Mouse (Mus musculus): ENCODE measurements at regions not wholly inside any gene's neighbourhood (a gene's known extent, or its start where the extent isn't known, plus 50 kb on each side); places are given as distances from the start of the nearest gene placed in this dataset.

DNA sequence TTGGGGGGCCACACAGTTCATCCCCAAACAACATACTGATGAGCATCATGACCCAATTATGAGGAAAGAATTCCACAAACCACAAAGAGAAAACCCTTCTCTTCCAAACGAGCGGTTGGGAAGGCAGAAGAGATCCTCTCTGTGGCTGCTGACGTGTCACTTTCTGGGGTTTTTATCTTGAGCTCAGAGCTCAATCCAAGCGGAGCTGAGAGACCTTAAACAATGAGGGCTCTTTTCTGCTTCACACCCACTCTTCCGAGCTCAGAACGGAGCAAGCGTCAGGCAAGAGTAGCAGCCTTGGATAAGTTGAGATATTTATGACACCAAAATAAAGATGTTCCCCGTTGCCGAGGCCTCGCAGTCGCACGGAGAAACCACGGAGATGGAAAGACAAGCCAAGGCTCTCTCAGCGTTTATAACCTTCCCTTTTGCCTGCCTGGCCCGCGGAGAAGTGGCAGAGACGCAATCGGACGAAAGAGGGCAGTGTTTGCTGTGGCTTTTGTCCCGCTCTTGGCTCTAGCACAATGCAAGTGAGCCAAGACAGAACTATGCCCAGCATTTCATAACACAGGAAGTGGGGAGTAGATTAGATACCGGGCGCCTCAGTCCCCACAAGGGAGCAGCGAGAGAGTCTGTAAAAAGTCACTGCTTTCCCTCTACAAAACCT is 100.7 kb downstream of the Chic2 start:
- peak; percentile 87 to 90 for DNase-seq (ENCODE audit: low spot score in 2 of 2)

DNA sequence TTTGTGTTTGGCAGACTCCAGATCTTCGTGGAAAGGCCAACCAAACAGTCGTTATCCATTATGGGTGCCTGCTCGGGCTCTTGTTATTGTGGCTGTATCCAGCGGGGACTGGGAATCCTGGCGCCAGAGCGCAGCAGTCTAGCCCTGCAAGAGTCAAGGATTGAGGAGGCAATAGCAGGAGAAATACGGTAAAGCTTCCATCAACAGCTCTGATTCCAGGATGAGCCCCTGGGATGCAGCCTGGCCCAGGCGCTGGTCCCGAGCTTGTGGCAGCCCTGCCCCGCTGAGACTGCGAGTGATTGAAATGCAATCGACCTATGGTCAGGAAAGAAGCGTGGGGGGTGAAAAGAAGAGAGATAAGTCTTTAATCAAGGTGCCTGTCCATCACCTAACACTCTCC is 103.1 kb downstream of the Chic2 start:
- no peak for DNase-seq (ENCODE audit: low spot score in 2 of 2)

DNA sequence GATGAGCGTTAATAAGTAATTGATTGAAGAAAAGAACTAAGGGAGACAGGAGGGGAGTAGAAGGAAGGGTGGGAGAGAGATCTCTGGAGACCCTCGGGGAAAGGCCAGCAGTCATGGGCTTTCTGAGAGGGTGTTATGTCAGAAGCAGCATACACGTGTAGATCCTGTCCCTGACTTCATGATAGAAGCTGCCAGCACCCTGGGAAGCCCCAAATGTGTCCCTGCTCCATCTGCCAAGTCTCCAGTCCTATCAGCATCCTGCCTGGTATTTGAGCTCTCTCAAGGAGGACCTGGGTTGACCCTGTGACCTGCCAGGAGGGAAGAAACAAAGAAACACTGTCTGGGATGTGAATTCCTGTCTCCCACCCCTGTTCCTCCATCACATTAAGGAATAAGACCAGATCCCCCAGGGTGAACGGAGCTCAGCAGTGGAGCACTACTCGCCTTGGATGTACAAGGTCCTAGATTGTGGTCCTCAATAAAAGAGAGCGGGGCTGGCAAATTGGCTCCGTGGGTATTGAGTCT is 107.1 kb downstream of the Chic2 start:
- no peak for DNase-seq (ENCODE audit: low spot score in 2 of 2)

DNA sequence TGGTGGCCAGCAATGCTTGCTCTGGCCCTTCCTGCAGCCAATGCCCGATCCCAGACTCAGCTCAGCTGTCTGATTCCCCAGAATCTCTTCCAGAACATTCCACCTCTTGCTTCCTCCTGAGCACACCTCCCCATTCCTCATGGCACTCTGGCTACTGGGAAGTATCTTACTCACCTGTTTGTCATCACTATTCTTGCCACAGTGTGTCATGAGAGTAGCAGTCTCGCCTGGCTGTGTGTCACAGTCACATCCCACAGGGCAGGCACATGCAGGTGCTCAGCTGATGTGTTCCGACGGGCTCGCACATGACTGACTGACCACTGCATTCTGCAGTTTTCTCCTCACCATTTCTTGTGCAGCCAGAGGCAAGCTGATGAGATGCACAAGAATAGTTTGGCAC is 108.5 kb downstream of the Chic2 start:
- DNase-seq (ENCODE audit: low spot score in 2 of 2): no peak

DNA sequence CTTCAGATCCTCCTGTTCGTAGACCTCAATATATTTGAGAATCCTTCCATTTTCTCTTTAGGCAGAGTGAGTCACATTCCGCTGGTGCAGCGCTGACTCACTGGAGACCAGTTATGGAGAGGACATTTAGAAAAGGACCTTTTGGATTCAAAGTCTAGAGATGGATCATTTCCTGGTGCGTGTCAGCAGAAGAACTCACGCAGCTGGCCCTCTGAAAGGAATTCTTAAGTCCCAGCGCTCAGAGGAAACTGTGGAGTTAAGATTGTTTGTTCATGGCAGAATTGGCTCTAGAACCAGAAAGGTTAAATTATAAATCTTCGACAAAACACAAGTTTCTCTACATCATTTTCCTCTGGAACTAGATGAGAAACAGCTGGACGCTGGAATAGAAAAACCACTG is 108.9 kb downstream of the Chic2 start:
- DNase-seq (ENCODE audit: low spot score in 2 of 2): no peak

DNA sequence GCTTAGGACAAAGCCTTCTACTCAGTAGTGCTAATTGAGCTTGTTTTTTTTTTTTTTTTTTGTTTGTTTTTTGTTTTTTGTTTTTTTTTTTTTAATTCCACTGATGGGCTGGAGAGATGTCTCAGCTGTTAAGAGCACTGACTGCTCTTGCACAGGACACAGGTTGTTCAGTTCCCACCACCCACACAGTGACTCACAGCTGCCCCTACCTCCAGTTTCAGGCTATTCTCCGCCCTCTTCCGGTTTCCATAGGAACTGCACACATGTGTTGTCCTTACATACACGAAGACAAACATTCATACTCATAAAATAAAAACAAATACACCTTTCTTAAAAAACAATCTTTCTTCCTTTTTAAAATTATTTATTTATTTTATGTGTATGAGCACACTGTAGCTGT is 111.3 kb downstream of the Chic2 start:
- DNase-seq (ENCODE audit: low spot score in 2 of 2): no peak

DNA sequence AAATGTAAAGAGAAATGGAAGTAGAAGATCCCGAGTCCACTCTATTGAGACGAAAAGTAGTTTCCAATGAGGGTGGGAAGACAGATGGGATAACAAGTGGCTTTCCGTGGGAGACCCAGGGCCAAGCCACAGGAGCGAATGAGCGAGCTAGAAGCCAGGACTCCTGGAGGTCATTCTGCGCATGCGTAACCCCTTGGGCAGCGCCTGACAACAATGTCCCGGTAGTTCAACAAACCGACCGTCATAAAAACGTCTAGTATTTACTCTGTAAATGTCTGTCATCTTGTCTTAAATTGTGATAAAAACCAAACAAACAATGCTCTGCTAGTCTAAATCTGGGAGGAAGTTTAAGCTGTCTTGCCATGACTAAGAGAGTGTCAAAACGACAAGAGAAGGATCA is 112.4 kb downstream of the Chic2 start:
- no peak for DNase-seq (ENCODE audit: low spot score in 2 of 2)

DNA sequence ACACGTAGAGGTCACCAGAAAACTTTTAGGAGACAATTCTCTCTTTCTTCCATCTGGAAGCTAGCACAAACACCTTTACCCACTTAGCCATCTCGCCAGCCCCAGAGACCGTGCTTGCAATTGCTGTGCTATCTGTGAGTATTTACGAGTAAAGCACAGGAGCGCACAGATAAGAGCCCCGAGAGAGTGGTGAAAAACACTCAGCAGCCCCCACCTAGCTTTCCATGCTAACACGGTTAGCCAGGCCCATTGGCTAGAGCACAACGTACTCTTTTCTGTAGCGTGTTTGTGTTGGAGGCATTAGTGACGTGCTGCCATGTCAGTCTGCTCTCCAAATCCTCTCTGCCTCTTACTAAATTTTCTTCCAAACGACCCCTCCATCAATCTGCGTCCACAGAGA is 112.8 kb downstream of the Chic2 start:
- no peak for DNase-seq (ENCODE audit: low spot score in 2 of 2)

DNA sequence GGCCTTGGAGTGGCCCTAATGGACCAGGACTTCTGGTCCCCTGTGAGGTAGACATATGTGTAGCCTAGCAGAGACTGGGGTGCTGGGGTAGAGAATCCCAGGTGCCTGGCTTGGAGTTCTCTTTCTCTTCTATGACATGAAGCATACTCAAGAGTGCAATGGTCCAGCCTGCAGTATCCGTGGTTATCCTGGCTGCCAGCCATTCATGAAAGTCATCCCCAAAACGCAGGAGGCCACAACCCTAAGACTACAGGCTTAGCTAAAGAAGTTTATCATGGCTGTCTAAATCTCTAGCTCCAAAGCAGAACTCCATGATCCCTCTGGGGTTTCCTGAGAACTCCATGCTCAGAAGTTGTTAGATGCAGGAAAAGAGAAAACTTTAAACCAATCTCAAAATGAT is 117.0 kb downstream of the Chic2 start:
- no peak for DNase-seq (ENCODE audit: low spot score in 2 of 2)

DNA sequence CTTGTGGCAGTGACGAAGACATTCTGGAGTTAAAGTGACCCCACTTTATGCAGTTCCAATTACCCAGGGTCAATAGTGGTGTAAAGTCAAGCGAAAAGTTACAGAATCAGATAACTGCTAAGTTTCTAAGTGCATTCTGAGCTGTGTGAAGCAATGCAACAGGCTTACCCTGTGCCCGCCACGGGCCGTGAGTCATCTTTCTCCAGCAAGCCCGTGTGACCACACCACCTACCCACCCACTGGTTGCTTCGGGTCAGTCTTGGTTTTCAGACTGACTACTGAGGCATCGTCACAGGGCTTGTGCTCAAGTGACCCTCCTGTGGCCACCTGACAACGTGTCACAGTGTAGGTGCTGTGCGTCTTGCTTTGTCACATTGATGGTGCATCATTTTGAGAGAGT is 118.8 kb downstream of the Chic2 start:
- peak in 1 of 2 experiments; percentile 36 for DNase-seq (ENCODE audit: low spot score in 2 of 2)

DNA sequence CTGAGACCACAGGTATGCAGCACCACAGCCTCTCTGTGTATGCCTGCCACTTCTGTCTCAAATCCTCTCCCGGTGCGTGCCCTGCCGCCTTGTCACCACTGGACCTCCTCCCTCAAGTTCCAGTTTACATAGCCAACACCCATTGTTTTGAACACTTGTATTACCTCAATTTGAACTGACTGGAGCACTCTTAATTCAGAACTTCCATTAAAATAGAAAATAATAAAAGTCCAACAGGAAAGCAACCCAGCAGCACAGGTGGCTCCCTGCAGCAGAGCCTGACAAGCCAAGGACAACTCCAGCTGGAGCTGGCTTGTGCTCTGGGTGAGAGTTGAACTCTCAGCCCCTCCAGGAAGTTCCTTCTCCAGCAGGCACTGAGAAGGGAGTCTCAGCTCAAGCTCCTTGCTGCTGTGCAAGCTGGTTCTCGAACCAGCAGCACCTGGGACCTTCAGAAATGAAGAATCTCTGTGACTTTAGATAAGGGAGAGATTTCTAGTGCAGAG is 120.5 kb downstream of the Chic2 start:
- peak in 1 of 2 experiments; percentile 27 for DNase-seq (ENCODE audit: low spot score in 2 of 2)

DNA sequence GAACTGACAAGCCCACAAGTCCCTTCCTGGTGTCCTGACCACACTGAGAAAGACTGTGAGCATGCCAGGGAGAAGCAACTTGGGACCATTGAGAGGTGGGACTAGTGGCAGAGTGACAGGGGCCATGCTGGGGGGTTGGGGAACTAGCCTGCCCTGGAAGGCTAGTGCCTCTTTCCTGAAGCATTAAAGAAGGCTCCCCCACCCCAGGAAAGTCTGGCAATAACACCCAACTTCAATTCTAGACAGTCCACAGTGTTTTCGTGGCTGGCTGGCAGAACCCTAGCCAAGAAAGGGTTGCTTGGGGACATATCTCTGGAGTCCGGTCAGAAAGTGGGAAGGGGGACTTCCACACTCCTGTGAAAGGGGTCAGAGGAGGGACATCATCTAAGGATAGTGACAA is 121.2 kb downstream of the Chic2 start:
- DNase-seq (ENCODE audit: low spot score in 2 of 2): no peak

DNA sequence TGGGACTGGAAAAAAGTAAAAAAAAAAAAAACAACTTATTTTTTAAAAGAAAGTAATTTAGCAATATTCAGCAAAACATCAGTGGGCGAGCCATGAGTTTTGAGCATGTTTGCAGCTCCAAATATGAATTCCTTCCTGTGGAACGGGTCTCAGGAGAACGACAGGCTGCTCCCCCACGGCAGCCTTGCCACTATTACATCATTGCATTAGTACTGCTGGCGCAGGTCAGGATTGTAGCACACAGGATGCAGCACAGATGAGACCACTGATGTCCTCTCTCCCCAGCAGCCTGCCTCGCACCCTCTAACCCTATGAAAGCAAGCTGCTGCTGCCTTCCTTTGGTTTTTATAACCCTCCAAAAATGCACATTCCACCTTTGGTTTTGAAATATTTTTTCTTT is 121.7 kb downstream of the Chic2 start:
- no peak for DNase-seq (ENCODE audit: low spot score in 2 of 2)

DNA sequence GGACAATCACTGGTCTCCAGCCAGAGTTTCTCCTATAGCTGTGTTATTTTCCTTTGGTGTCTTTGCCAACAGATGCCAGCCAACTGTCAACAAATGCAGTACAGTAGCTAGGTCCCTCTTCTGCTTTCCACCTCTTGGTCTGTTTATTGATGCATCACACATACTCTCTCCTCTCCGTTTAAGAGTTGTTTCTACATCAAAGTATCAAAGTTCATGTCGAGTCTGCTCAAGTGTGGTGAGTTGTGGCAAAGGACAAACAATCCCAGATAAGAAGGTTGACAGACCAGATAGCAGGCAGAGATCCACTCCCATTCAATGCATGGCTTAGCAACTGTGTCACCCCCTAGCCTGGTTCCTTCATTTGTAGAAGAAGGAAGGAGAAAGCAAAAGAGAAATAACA is 123.6 kb downstream of the Chic2 start:
- DNase-seq (ENCODE audit: low spot score in 2 of 2): no peak

DNA sequence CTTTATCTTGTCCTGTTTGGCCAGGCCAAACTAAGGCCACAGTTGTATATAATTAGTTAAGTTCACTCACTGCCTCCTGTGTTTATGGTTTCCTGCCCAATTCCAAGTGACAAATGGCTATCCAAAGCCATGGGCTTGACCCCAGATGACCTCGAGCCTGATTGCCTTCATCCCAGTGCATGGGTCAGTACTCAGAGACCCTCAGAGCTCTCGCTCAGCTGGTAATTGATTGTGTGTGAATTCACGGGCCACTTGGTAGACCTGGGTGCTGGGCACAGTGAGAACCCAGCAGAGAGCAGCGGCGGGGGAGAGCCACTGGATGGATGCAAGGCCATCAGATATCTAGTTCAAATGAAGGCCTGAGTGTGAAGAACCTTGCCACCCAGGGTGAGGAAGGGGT is 124.1 kb downstream of the Chic2 start:
- no peak for DNase-seq (ENCODE audit: low spot score in 2 of 2)

DNA sequence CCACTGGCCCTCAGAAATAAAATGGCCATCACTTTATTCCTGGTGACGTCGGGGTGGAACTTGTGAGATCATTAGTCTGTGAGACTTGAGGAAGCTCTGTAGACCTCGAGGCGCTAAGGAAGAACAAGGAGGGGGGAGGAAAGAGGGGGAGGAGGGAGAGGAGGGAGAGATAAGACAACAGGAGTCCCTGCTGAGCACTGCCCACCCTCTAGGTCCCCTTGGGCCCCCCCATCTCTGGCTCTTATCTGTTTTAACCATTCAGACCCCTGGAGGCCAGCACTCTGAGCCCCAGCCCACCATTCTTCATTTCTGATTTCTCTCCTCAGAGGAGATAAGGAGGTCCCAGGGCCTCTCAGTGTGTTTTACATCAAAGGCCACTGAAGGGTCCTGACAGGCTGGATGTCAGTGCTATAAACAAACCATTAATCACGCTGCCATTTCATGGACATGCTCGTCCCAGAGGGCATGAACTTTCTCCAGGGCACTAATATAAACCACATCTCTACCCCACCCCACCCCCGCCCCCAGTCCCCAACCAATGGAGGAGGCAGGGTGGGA is 139.0 kb downstream of the Chic2 start:
- no peak for DNase-seq (ENCODE audit: low spot score in 2 of 2)

DNA sequence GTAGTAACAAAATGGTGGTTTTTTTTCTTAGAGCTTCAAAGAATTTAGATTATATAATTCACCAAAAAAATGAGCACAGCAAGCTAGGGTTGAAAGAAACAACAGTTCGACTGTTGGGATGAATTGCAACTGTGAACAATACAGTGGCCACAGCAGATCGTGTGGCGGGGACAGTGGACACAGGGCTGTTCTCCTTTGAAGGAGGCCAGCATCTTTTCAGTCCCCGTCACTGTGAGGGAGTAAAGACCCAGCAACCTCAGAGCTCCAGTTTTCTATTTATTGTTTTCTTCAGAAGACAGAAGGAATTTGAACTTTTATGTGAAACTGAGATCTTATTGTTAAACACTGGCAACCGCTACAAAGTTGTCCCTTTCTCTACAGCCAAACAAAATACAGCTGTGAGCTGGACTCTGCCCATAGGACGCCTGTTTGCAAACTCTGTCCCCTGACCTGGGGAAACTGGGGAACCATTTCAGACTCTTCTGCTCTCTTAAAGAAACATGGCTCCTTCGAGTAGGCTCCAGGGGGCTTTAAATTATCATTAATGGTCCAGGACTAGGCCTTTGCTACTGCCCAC is 139.6 kb downstream of the Chic2 start:
- DNase-seq (ENCODE audit: low spot score in 2 of 2): no peak

DNA sequence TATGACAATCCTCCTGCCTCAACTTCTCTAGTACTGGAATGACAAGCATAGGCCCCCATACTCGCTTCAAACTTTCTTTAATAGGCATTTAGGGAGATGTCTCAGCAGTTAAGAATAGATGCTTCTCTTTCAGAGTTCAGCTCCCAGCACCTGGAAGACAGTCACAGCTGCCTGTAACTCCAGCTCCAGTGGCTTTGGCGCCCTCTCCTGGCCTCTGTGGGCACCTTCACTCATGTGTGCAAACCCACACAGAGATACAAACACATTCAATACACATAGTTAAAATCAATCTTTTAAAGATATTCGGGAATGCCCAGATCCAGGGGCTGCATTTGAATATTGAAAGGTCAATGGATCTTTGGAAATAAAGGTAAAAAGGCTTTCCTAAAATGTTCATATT is 140.2 kb downstream of the Chic2 start:
- DNase-seq (ENCODE audit: low spot score in 2 of 2): no peak

DNA sequence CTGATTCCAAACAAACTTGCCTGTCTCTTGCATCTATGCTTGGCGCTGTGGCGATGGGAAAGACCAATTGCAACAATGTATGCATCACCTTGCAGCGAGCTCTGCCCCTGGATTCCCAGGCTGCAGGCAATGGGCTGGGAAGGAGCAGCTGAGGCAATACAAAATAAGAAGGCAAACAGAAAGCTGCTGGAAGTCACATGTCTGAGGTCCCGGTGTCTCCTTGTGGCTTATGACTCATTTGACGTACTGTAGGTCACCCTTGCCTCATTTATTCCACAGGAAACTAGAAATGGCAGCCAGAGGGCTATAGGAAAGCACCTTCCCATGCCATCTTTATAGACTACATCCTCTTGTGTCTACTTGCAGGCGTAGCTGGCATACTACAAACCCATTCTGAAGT is 140.9 kb downstream of the Chic2 start:
- DNase-seq (ENCODE audit: low spot score in 2 of 2): no peak

DNA sequence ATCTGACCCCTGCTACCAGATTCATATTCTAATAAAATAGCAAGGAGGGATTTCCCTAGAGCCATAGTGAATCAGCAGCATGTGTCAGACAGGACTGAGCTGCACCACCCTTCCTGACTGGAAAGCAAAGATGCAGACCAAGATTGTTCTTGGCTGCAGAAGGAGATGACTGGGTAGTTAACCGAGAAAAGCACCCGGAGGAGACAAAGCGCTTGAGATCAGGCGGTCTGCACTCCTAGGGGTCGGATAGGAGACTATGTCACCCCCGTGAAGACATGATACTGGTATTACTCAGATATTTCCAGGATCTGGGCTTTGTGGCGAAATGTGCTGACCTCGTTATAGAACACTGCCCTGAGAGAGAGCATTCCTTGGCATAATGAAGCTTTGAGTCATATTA is 147.4 kb downstream of the Chic2 start:
- peak in 1 of 2 experiments; percentile 17 for DNase-seq (ENCODE audit: low spot score in 2 of 2)

DNA sequence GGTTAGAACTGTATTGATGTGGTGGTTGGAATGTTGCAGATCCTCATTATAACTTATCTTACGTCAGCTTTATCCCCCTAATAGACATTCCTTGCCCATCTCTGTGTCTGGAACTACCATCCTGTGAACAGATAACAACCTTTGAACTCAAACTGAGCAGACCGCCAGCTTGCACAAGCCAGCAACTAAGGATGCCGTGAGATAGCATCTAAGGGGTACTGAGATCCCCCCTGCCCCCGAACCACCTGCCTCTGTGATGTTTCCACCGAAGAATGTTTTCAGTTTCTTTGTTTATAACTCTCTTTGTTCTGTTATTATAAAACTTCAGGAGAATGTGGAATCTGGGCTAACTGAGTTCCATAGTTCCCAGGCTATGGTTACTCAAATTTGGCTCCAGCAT is 151.3 kb downstream of the Chic2 start:
- DNase-seq (ENCODE audit: low spot score in 2 of 2): no peak

DNA sequence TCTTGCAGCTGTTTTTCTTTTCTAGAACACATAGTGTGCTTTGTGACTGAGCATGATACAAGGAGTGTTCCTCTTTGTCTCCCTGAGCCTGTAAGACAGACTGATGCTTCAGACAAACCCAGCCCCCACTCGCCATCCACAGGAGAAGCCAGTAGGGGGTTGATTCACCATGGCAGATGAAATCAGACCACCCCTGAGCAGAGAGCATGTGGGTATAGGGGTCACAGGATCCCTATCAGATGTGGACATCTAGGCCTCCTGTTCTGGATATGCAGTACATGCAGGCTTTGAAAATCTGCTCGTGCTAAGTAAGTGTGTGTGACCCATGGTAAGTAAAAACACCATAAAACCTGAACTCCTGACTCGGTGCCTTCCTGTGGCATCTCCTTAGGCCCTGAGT is 153.0 kb downstream of the Chic2 start:
- no peak for DNase-seq (ENCODE audit: low spot score in 2 of 2)

DNA sequence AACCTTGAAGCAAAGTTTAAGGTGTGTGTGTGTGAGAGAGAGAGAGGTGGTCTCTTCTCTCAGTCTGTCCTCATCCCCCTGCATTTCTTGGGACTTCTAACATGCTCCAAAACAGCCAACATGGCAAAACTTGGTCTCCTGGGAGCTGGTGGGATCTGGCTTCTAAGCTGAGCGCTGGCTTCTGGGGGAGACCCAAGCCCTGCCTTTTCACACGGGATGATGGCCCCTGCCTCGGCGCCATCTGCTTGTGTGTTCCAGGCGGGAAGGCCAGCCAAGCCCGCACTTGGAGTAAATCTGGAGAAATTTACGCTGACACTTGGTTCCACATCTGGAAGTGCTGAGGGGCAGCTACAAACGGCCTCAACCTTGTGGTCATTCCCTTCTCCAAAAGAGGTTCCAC is 155.6 kb downstream of the Chic2 start:
- no peak for DNase-seq (ENCODE audit: low spot score in 2 of 2)
